Mouse (Mus musculus): Measurements from ENCODE around the gene 5330417H12Rik. TPM values are rescaled to one million over a fixed set of nuclear protein-coding genes. Genes with fewer than 3 reads are reported as not detected.

Gene 5330417H12Rik
- total and polyA plus RNA-seq, 2 experiments from 2014 or later: not detected

GRCm38 (mm10) chr7:107656451-107656850 is 31.5 kb upstream of the 5330417H12Rik start:
- Histone ChIP-seq H3K4me3 (ENCODE audit: low read depth, low read length) (no peak overlapping the region), H3K4me1 (ENCODE audit: control insufficient read depth, insufficient read depth) (no peaks in the 10 kb centered on the region), H3K9me3 (replicated peaks; ENCODE audit: control insufficient read depth, low read length) (no peaks in the 10 kb centered on the region), H3K9ac (replicated peaks; ENCODE audit: low read depth, low read length) (no peak overlapping the region), H3K27me3 (ENCODE audit: control insufficient read depth, insufficient read depth, low read length) (no peaks in the 10 kb centered on the region), H3K27ac (ENCODE audit: low read depth) (no peak overlapping the region), H3K36me3 (replicated peaks; ENCODE audit: control insufficient read depth, insufficient read depth, low read length) (no peaks in the 10 kb centered on the region), H3K4me2 (ENCODE audit: low read depth, low read length) (no peak overlapping the region)
- ATAC-seq (ENCODE audit: insufficient read depth, low read depth) (no peak), DNase-seq (ENCODE audit: low spot score) (no peak)
- WGBS: 80% methylated on average over 6 of the region's 6 CpGs
- TF ChIP-seq CTCF (IDR thresholded peaks at IDR 0.05; ENCODE audit: low read depth) (no peak), EP300 (IDR thresholded peaks at IDR 0.05; ENCODE audit: low read depth) (no peak)

GRCm38 (mm10) chr7:107651821-107652220 is 26.9 kb upstream of the 5330417H12Rik start:
- Histone ChIP-seq H3K9ac (replicated peaks; ENCODE audit: low read depth, low read length) (no peak overlapping the region), H3K36me3 (replicated peaks; ENCODE audit: control insufficient read depth, insufficient read depth, low read length) (no peaks in the 10 kb centered on the region), H3K27ac (ENCODE audit: low read depth) (no peak overlapping the region), H3K4me2 (ENCODE audit: low read depth, low read length) (no peak overlapping the region), H3K4me1 (ENCODE audit: control insufficient read depth, insufficient read depth) (no peaks in the 10 kb centered on the region), H3K9me3 (replicated peaks; ENCODE audit: control insufficient read depth, low read length) (no peaks in the 10 kb centered on the region), H3K4me3 (ENCODE audit: low read depth, low read length) (no peak overlapping the region), H3K27me3 (ENCODE audit: control insufficient read depth, insufficient read depth, low read length) (no peaks in the 10 kb centered on the region)
- DNase-seq (ENCODE audit: low spot score) (no peak), ATAC-seq (ENCODE audit: insufficient read depth, low read depth) (no peak)
- 35% methylated on average over 1 of the region's 1 CpGs for WGBS
- TF ChIP-seq CTCF (IDR thresholded peaks at IDR 0.05; ENCODE audit: low read depth) (no peak), EP300 (IDR thresholded peaks at IDR 0.05; ENCODE audit: low read depth) (no peak)

- WGBS: 69% methylated on average over 7 of the region's 7 CpGs
- no peaks in the 10 kb centered on the region for H3K9me3 ChIP-seq (replicated peaks; ENCODE audit: control insufficient read depth, low read length)
- ATAC-seq (ENCODE audit: insufficient read depth, low read depth) (no peak), DNase-seq (ENCODE audit: low spot score) (no peak)
- H3K27me3 ChIP-seq (ENCODE audit: control insufficient read depth, insufficient read depth, low read length): no peaks in the 10 kb centered on the region
- TF ChIP-seq EP300 (IDR thresholded peaks at IDR 0.05; ENCODE audit: low read depth) (no peak), CTCF (IDR thresholded peaks at IDR 0.05; ENCODE audit: low read depth) (peak; percentile 22; the same call in 1 of the 2 replicates)
- no peak overlapping the region for H3K4me3 ChIP-seq (ENCODE audit: low read depth, low read length)
- no peaks in the 10 kb centered on the region for H3K36me3 ChIP-seq (replicated peaks; ENCODE audit: control insufficient read depth, insufficient read depth, low read length)
- no peak overlapping the region for H3K4me2 ChIP-seq (ENCODE audit: low read depth, low read length)
- no peak overlapping the region for H3K27ac ChIP-seq (ENCODE audit: low read depth)
- H3K9ac ChIP-seq (replicated peaks; ENCODE audit: low read depth, low read length): no peak overlapping the region
- no peaks in the 10 kb centered on the region for H3K4me1 ChIP-seq (ENCODE audit: control insufficient read depth, insufficient read depth)
Measured at GRCm38 (mm10) chr7:107649990-107650389, 25.0 kb upstream of the 5330417H12Rik start.

GRCm38 (mm10) chr7:107648937-107649688 is 24.2 kb upstream of the 5330417H12Rik start:
- Histone ChIP-seq H3K36me3 (replicated peaks; ENCODE audit: control insufficient read depth, insufficient read depth, low read length) (no peaks in the 10 kb centered on the region), H3K4me1 (ENCODE audit: control insufficient read depth, insufficient read depth) (no peaks in the 10 kb centered on the region), H3K4me2 (ENCODE audit: low read depth, low read length) (no peak overlapping the region), H3K9ac (replicated peaks; ENCODE audit: low read depth, low read length) (no peak overlapping the region), H3K4me3 (ENCODE audit: low read depth, low read length) (no peak overlapping the region), H3K9me3 (replicated peaks; ENCODE audit: control insufficient read depth, low read length) (no peaks in the 10 kb centered on the region), H3K27ac (ENCODE audit: low read depth) (no peak overlapping the region), H3K27me3 (ENCODE audit: control insufficient read depth, insufficient read depth, low read length) (no peaks in the 10 kb centered on the region)
- no peak for DNase-seq (ENCODE audit: low spot score)
- TF ChIP-seq EP300 (IDR thresholded peaks at IDR 0.05; ENCODE audit: low read depth) (no peak), CTCF (IDR thresholded peaks at IDR 0.05; ENCODE audit: low read depth) (no peak)
- 79% methylated on average over 12 of the region's 12 CpGs for WGBS
- no peak for ATAC-seq (ENCODE audit: insufficient read depth, low read depth)

GRCm38 (mm10) chr7:107644987-107645386 is 20.0 kb upstream of the 5330417H12Rik start:
- no peak for TF ChIP-seq CTCF (IDR thresholded peaks at IDR 0.05; ENCODE audit: low read depth)
- no peak for TF ChIP-seq EP300 (IDR thresholded peaks at IDR 0.05; ENCODE audit: low read depth)
- H3K9ac ChIP-seq (replicated peaks; ENCODE audit: low read depth, low read length): no peak overlapping the region
- no peaks in the 10 kb centered on the region for H3K4me1 ChIP-seq (ENCODE audit: control insufficient read depth, insufficient read depth)
- no peak overlapping the region for H3K4me3 ChIP-seq (ENCODE audit: low read depth, low read length)
- no peak for DNase-seq (ENCODE audit: low spot score)
- no peaks in the 10 kb centered on the region for H3K36me3 ChIP-seq (replicated peaks; ENCODE audit: control insufficient read depth, insufficient read depth, low read length)
- no peaks in the 10 kb centered on the region for H3K27me3 ChIP-seq (ENCODE audit: control insufficient read depth, insufficient read depth, low read length)
- no peak overlapping the region for H3K4me2 ChIP-seq (ENCODE audit: low read depth, low read length)
- no peak for ATAC-seq (ENCODE audit: insufficient read depth, low read depth)
- H3K9me3 ChIP-seq (replicated peaks; ENCODE audit: control insufficient read depth, low read length): no peaks in the 10 kb centered on the region
- H3K27ac ChIP-seq (ENCODE audit: low read depth): no peak overlapping the region
- WGBS: 84% methylated on average over 2 of the region's 2 CpGs
